Mouse (Mus musculus) adrenal gland, adult 18-20 months (tissue): ENCODE measurements at regions not wholly inside any gene's neighbourhood (a gene's known extent, or its start where the extent isn't known, plus 50 kb on each side); places are given as distances from the start of the nearest gene placed in this dataset.

Experiments
- DNase-seq, 2 experiments: peaks; one replicate each; pipeline ENCODE4 v3.0.0; 2021 to 2022; ENCODE audit warnings: low spot score in 2 of 2

GRCm38 (mm10) chr1:81912607-81913006 is 320.3 kb upstream of the Gm9747 start:
- no peak for DNase-seq

GRCm38 (mm10) chr1:81913561-81913964 is 319.3 kb upstream of the Gm9747 start:
- DNase-seq = no peak

- DNase-seq = no peak
Measured at GRCm38 (mm10) chr1:81916840-81917239, 316.1 kb upstream of the Gm9747 start.

GRCm38 (mm10) chr1:81927721-81928120 is 305.2 kb upstream of the Gm9747 start:
- DNase-seq = no peak

- DNase-seq = no peak
Measured at GRCm38 (mm10) chr1:81933064-81933463, 299.8 kb upstream of the Gm9747 start.

- DNase-seq = no peak
Measured at GRCm38 (mm10) chr1:81945236-81945635, 287.7 kb upstream of the Gm9747 start.

GRCm38 (mm10) chr1:81950140-81950550 is 282.8 kb upstream of the Gm9747 start:
- DNase-seq = no peak

GRCm38 (mm10) chr1:81950853-81951252 is 282.1 kb upstream of the Gm9747 start:
- DNase-seq = no peak

GRCm38 (mm10) chr1:81951493-81952011 is 281.4 kb upstream of the Gm9747 start:
- no peak for DNase-seq

- no peak for DNase-seq
Measured at GRCm38 (mm10) chr1:81952095-81952494, 280.8 kb upstream of the Gm9747 start.

- no peak for DNase-seq
Measured at GRCm38 (mm10) chr1:81954507-81954906, 278.4 kb upstream of the Gm9747 start.

- DNase-seq = no peak
Measured at GRCm38 (mm10) chr1:81967062-81967461, 265.9 kb upstream of the Gm9747 start.

- no peak for DNase-seq
Measured at GRCm38 (mm10) chr1:81967746-81968295, 265.1 kb upstream of the Gm9747 start.

GRCm38 (mm10) chr1:81972575-81972974 is 260.3 kb upstream of the Gm9747 start:
- no peak for DNase-seq

GRCm38 (mm10) chr1:81973481-81973880 is 259.4 kb upstream of the Gm9747 start:
- DNase-seq = no peak

GRCm38 (mm10) chr1:82007943-82008342 is 225.0 kb upstream of the Gm9747 start:
- DNase-seq = no peak

GRCm38 (mm10) chr1:82008805-82009204 is 224.1 kb upstream of the Gm9747 start:
- no peak for DNase-seq

GRCm38 (mm10) chr1:82010995-82011394 is 221.9 kb upstream of the Gm9747 start:
- DNase-seq = no peak

GRCm38 (mm10) chr1:82015341-82015740 is 217.6 kb upstream of the Gm9747 start:
- no peak for DNase-seq

- no peak for DNase-seq
Measured at GRCm38 (mm10) chr1:82018701-82019404, 214.1 kb upstream of the Gm9747 start.

- no peak for DNase-seq
Measured at GRCm38 (mm10) chr1:82027761-82028160, 205.2 kb upstream of the Gm9747 start.

- no peak for DNase-seq
Measured at GRCm38 (mm10) chr1:82031130-82031529, 201.8 kb upstream of the Gm9747 start.

GRCm38 (mm10) chr1:82032410-82032809 is 200.5 kb upstream of the Gm9747 start:
- DNase-seq = no peak
